Mouse (Mus musculus) hindbrain, postnatal 0 days (tissue): ENCODE results near the gene Neil1. TPM values are rescaled to one million over a fixed set of nuclear protein-coding genes. Genes with fewer than 3 reads are reported as not detected.

ENCODE experiments used
- ATAC-seq: fragments of 200-750 bp; cut with Nextera tagmentation; 2 replicates; pipeline ENCODE4 v1.8.0; 2017; ENCODE audit warnings: mild to moderate bottlenecking, moderate TSS enrichment, moderate library complexity
- DNase-seq: peaks from one replicate; pipeline ENCODE4 v3.0.0-alpha.2; 2015; ENCODE audit warnings: low spot score
- H3K27ac ChIP-seq: fragments of 300-500 bp; sonication (generic); 2 replicates; pipeline ENCODE4 v1.5.1; 2014; ENCODE audit warnings: mild to moderate bottlenecking
- H3K27me3 ChIP-seq: fragments of 300-500 bp; sonication (generic); 2 replicates; pipeline ENCODE4 v1.6.1; 2014; ENCODE audit warnings: low read length, mixed read lengths; ENCODE audit not compliant: insufficient read depth
- H3K36me3 ChIP-seq: fragments of 300-500 bp; sonication (generic); 2 replicates; pipeline ENCODE4 v1.6.1; 2014; ENCODE audit warnings: low read length, mixed read lengths; ENCODE audit not compliant: insufficient read depth
- H3K4me1 ChIP-seq: fragments of 300-500 bp; sonication (generic); 2 replicates; pipeline ENCODE4 v1.6.1; 2014; ENCODE audit warnings: antibody characterized with exemption, low read length, mixed read lengths; ENCODE audit not compliant: insufficient read depth
- H3K4me2 ChIP-seq: fragments of 300-500 bp; sonication (generic); 2 replicates; pipeline ENCODE4 v1.6.1; 2014; ENCODE audit warnings: low read depth, mild to moderate bottlenecking, low read length, moderate library complexity, mixed read lengths
- H3K4me3 ChIP-seq: fragments of 300-500 bp; sonication (generic); 2 replicates; pipeline ENCODE4 v1.5.1; 2014; ENCODE audit warnings: low read length
- H3K9ac ChIP-seq: fragments of 300-500 bp; sonication (generic); replicated peaks from 2 replicates; pipeline ENCODE4 v1.6.1; 2014; ENCODE audit warnings: mild to moderate bottlenecking, low read length, moderate library complexity, mixed read lengths
- H3K9me3 ChIP-seq: fragments of 300-500 bp; sonication (generic); 2 replicates; pipeline ENCODE4 v1.6.1; 2016; ENCODE audit warnings: low read length, mixed read lengths
- CTCF ChIP-seq: IDR thresholded peaks from 2 replicates; pipeline ENCODE4 v1.5.1; 2016; ENCODE audit warnings: antibody characterized with exemption, control low read depth, low read depth
- WGBS: fragments of 180-500 bp; shearing (Covaris S2); extraction: QIAGEN DNeasy Blood & Tissue Kit; methylation state at CpG from one replicate; pipeline ENCODE4 v1.1.7; 2014; 5-methylcytosine and 5-hydroxymethylcytosine counted together
- polyA plus RNA-seq: library from polyadenylated mRNA; unstranded; fragments of >200 nt; fragmentation: Nextera tagmentation; extraction: Ambion mirVana; gene quantifications from 2 replicates; pipeline ENCODE4 v1.2.1, GENCODE M21; 2015
- total RNA-seq: library from RNA; depleted of rRNA; stranded (reverse); fragments of >200 nt; gene quantifications from 2 replicates; pipeline ENCODE4 v1.2.3, GENCODE M21; 2014; rRNA removed

The Neil1 gene
- total and polyA plus RNA-seq, 2 experiments from 2014 or later, result 7.2 to 7.7 TPM

GRCm38 (mm10) chr9:57129641-57130040 is 18.5 kb downstream of the Neil1 start:
- Histone ChIP-seq H3K4me2 (peak overlapping the region; percentile 86), H3K27me3 (no peaks in the 10 kb centered on the region), H3K36me3 (peaks cover 34% of the 10 kb centered on the region; the same call in 1 of the 2 replicates), H3K4me3 (no peak overlapping the region), H3K27ac (0 out of 2 replicates have a peak overlapping the region, but pooled peaks have one; percentile 96), H3K9me3 (no peaks in the 10 kb centered on the region), H3K4me1 (peaks cover 8% of the 10 kb centered on the region; the same call in 1 of the 2 replicates), H3K9ac (peak overlapping the region; percentile 83)
- ATAC-seq (no peak), DNase-seq (no peak)
- TF ChIP-seq CTCF, result no peak

- Histone ChIP-seq H3K4me3 (no peak overlapping the region), H3K4me1 (no peaks in the 10 kb centered on the region), H3K9ac (no peak overlapping the region), H3K9me3 (no peaks in the 10 kb centered on the region), H3K27me3 (no peaks in the 10 kb centered on the region), H3K36me3 (peaks cover 56% of the 10 kb centered on the region), H3K27ac (no peak overlapping the region), H3K4me2 (no peak overlapping the region)
- ATAC-seq (no peak), DNase-seq (no peak)
- no peak for TF ChIP-seq CTCF
- 81% methylated on average over 13 of the region's 13 CpGs for WGBS
Measured at GRCm38 (mm10) chr9:57117261-57117755, 30.8 kb downstream of the Neil1 start.

Other genes with a start within 250 kb of the Neil1 start
- gene Snx33, start 219.9 kb downstream of the Neil1 start, total RNA-seq, result 6.7 and 9.7 TPM in 2 replicates
- 2.3 and 2.4 TPM in 2 replicates for gene Snx33, start 219.9 kb downstream of the Neil1 start, polyA plus RNA-seq
- gene Imp3, start 210.8 kb downstream of the Neil1 start, total RNA-seq, result 142 and 178 TPM in 2 replicates
- gene Imp3, start 210.8 kb downstream of the Neil1 start, polyA plus RNA-seq, result 77.2 and 80.5 TPM in 2 replicates
- gene Snupn, start 197.4 kb downstream of the Neil1 start, total RNA-seq, result 11.3 and 17.6 TPM in 2 replicates
- gene Snupn, start 197.4 kb downstream of the Neil1 start, polyA plus RNA-seq, result 22.4 and 22.6 TPM in 2 replicates
- 52.1 and 53.5 TPM in 2 replicates for gene Ptpn9, start 153.4 kb downstream of the Neil1 start, total RNA-seq
- 22.5 and 23.0 TPM in 2 replicates for gene Ptpn9, start 153.4 kb downstream of the Neil1 start, polyA plus RNA-seq
- gene Sin3a, start 76.3 kb downstream of the Neil1 start, total RNA-seq, result 45.7 and 51.4 TPM in 2 replicates
- 13.8 and 16.4 TPM in 2 replicates for gene Sin3a, start 76.3 kb downstream of the Neil1 start, polyA plus RNA-seq
- gene Man2c1, start 17.6 kb downstream of the Neil1 start, total RNA-seq, result 168 and 171 TPM in 2 replicates
- 70.8 and 75.5 TPM in 2 replicates for gene Man2c1, start 17.6 kb downstream of the Neil1 start, polyA plus RNA-seq
- gene Commd4, start 10.0 kb upstream of the Neil1 start, total RNA-seq, result 78.9 and 82.1 TPM in 2 replicates
- gene Commd4, start 10.0 kb upstream of the Neil1 start, polyA plus RNA-seq, result 170 TPM in 2 replicates
- not detected in 2 replicates for gene Trcg1, start 88.3 kb upstream of the Neil1 start, total RNA-seq
- not detected in 2 replicates for gene Trcg1, start 88.3 kb upstream of the Neil1 start, polyA plus RNA-seq
- gene 1700017B05Rik, start 114.3 kb upstream of the Neil1 start, total RNA-seq, result 10.6 and 14.7 TPM in 2 replicates
- gene 1700017B05Rik, start 114.3 kb upstream of the Neil1 start, polyA plus RNA-seq, result 5.2 and 5.3 TPM in 2 replicates